Mouse (Mus musculus) embryo, embryonic 11.5 days (tissue): ENCODE measurements around the gene Rnf224.
"Not testable (repeated sequence)": the region's sequence is repeated elsewhere in the genome, so short reads cannot be mapped to it uniquely, and the experiment has no call there.

Experiments used
- DNase-seq: peaks from one replicate; pipeline ENCODE4 v3.0.0-alpha.2; 2012; ENCODE audit warnings: low read depth, low spot score

The Rnf224 gene

GRCm38 (mm10) chr2:25236614-25237013, at the start of gene Rnf224:
Gene Rnf224, minus strand, starts transcription at chr2:25236787.
- no peak for DNase-seq

- DNase-seq, result no peak
Measured at GRCm38 (mm10) chr2:25286314-25286713, 49.7 kb upstream of the Rnf224 start.

GRCm38 (mm10) chr2:25285551-25285950, 49.0 kb upstream of the Rnf224 start:
- DNase-seq, result no peak

- peak; percentile 56 for DNase-seq
Measured at GRCm38 (mm10) chr2:25278928-25279882, 42.6 kb upstream of the Rnf224 start.

- no peak for DNase-seq
Measured at GRCm38 (mm10) chr2:25273010-25273409, 36.4 kb upstream of the Rnf224 start.

GRCm38 (mm10) chr2:25272515-25272914, 35.9 kb upstream of the Rnf224 start:
- no peak for DNase-seq

- peak; percentile 97 for DNase-seq
Measured at GRCm38 (mm10) chr2:25271827-25272511, 35.4 kb upstream of the Rnf224 start, which contains the start of the genes Ssna1 and Anapc2. Gene Ssna1, minus strand, starts transcription at chr2:25272438. Gene Anapc2, plus strand, starts transcription at chr2:25272478.

- DNase-seq, result no peak
Measured at GRCm38 (mm10) chr2:25267746-25268309, 31.2 kb upstream of the Rnf224 start.

- no peak for DNase-seq
Measured at GRCm38 (mm10) chr2:25267241-25267640, 30.7 kb upstream of the Rnf224 start.

- DNase-seq, result no peak
Measured at GRCm38 (mm10) chr2:25266720-25267119, 30.1 kb upstream of the Rnf224 start.

- DNase-seq, result no peak
Measured at GRCm38 (mm10) chr2:25265897-25266656, 29.5 kb upstream of the Rnf224 start.

- DNase-seq, result no peak
Measured at GRCm38 (mm10) chr2:25264851-25265250, 28.3 kb upstream of the Rnf224 start.

- DNase-seq, result no peak
Measured at GRCm38 (mm10) chr2:25264286-25264660, 27.7 kb upstream of the Rnf224 start.

- no peak for DNase-seq
Measured at GRCm38 (mm10) chr2:25263623-25264285, 27.2 kb upstream of the Rnf224 start.

GRCm38 (mm10) chr2:25262795-25263622, 26.4 kb upstream of the Rnf224 start:
- no peak for DNase-seq

- DNase-seq, result peak; percentile 89
Measured at GRCm38 (mm10) chr2:25262291-25262767, 25.7 kb upstream of the Rnf224 start, which contains the start of gene Tprn. Gene Tprn, plus strand, starts transcription at chr2:25262618.

GRCm38 (mm10) chr2:25261870-25262269, 25.3 kb upstream of the Rnf224 start:
- DNase-seq, result no peak

GRCm38 (mm10) chr2:25258887-25259286, 22.3 kb upstream of the Rnf224 start:
- no peak for DNase-seq

GRCm38 (mm10) chr2:25257250-25257649, 20.7 kb upstream of the Rnf224 start:
- not testable (repeated sequence) for DNase-seq
